Mouse (Mus musculus): ENCODE data around the gene 1700010B08Rik. TPM values are rescaled to one million over a fixed set of nuclear protein-coding genes. Genes with fewer than 3 reads are reported as not detected.
"Not testable (repeated sequence)": the region's sequence is repeated elsewhere in the genome, so short reads cannot be mapped to it uniquely, and the experiment has no call there.

1700010B08Rik gene
- polyA plus RNA-seq (2016; fragmentation: Nextera tagmentation; extraction: Ambion mirVana) = not detected in 2 replicates

DNA sequence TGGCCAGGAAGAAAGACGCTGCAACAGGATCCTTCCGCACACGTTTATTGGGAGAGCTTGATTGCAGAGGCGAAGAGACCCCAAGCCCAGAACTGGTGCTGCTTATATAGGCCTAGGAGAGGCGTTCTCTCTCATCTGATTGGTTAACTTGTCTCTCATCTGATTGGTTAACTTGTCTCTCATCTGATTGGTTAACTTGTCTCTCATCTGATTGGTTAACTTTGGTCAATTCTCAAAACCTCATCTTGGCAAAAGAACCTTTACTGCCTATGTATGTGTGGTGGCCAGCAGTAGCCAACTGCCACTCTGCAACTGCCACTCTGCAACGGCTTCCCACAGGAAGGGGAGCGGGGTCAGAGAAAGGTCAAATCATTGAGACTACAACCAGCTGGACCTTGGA lies at the start of gene 1700010B08Rik:
Gene 1700010B08Rik, plus strand, starts transcription at position 301 of the 400 bp plus-strand sequence.
- H3K4me2 ChIP-seq (replicated peaks); H3K9ac ChIP-seq; ATAC-seq (ENCODE audit: low FRiP score); H3K36me3 ChIP-seq; H3K27ac ChIP-seq; H3K4me3 ChIP-seq; H3K9me3 ChIP-seq (replicated peaks); H3K27me3 ChIP-seq: not testable (repeated sequence)
- peaks cover 12% of the 10 kb centered on the region for H3K4me1 ChIP-seq
- 94% methylated on average over 6 of the region's 7 CpGs for WGBS

DNA sequence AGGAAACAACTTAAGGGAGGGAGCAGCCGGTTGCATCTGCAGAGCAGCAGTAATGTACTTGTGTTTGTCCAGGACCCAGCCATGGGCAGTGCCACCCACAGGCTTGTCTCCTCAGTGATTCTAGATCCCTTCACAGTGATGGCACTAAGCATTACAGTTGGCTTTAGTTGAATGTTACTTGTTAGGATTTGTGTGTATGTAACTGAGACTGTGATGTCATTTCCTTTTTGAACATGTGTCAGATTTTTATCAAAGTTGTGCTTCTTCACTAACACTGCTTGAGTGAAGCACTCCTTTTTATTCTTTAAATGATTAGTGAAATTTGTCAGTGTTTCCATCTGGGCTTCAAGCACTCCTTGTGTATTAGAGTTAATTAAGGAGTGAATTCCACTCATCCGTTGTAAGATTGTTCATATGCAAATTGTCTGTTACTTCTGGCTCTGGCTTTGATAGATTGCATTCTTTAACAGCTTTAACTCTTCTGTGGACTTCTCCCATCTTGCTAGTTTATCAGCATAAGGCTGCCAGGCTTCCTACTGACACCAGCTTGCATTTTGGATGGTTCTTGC lies 46.8 kb upstream of the 1700010B08Rik start:
- H3K9me3 ChIP-seq (replicated peaks) = no peaks in the 10 kb centered on the region
- WGBS = 60% methylated on average over 2 of the region's 2 CpGs
- H3K4me2 ChIP-seq (replicated peaks) = no peak overlapping the region
- 0 out of 2 replicates have a peak, but pooled peaks cover 3% of the 10 kb centered on the region for H3K4me1 ChIP-seq
- ATAC-seq (ENCODE audit: low FRiP score) = no peak
- H3K9ac ChIP-seq = no peak overlapping the region
- H3K27ac ChIP-seq = no peak overlapping the region
- no peak overlapping the region for H3K4me3 ChIP-seq
- H3K27me3 ChIP-seq = no peaks in the 10 kb centered on the region
- no peaks in the 10 kb centered on the region; the same call in 1 of the 2 replicates for H3K36me3 ChIP-seq

DNA sequence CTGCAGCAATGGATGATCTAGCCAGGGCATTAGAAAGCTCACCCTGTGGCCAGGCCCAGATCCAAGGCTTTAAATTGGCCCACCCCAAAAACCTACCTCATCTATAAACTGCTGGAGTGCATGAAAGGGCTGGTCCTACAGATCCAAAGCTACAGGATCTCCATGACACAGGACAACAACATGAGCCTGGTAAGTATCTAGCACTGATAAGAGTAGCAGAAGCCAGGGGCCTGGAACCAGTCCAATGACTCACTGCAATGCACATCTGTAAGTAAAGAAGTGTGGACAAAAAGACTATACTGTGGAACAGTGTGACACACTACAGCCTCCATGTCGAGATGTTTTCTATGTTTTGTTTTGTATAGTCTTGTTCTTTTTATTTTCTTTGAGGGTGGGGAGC lies 45.7 kb upstream of the 1700010B08Rik start:
- H3K27ac ChIP-seq = no peak overlapping the region
- no peak for ATAC-seq (ENCODE audit: low FRiP score)
- WGBS = 95% methylated on average over 1 of the region's 1 CpGs
- H3K4me3 ChIP-seq = no peak overlapping the region
- H3K27me3 ChIP-seq = no peaks in the 10 kb centered on the region
- no peak overlapping the region for H3K4me2 ChIP-seq (replicated peaks)
- H3K4me1 ChIP-seq = 0 out of 2 replicates have a peak, but pooled peaks cover 3% of the 10 kb centered on the region
- no peaks in the 10 kb centered on the region for H3K9me3 ChIP-seq (replicated peaks)
- H3K9ac ChIP-seq = no peak overlapping the region
- no peaks in the 10 kb centered on the region; the same call in 1 of the 2 replicates for H3K36me3 ChIP-seq

DNA sequence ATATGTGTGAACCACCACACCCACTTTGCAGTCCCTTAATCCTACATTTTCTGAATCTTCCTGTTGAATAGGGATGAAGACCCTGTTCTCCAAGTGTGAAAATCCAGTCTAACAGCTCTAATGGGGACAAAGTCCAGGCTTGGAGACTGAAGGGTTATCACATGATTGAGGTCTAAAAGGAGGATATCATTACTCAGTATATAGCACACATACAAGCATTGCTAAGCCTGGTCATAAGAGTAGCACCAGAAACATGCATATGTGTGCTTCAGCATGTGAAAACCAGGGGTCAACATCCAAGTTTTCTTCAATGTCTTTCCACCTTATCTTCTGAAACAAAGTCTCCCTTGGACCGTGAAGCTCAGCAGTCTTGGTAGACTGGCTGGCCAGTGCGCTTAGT lies 40.6 kb upstream of the 1700010B08Rik start:
- H3K4me3 ChIP-seq = no peak overlapping the region
- no peaks in the 10 kb centered on the region for H3K27me3 ChIP-seq
- H3K4me2 ChIP-seq (replicated peaks) = no peak overlapping the region
- WGBS = 89% methylated on average over 2 of the region's 2 CpGs
- no peak for ATAC-seq (ENCODE audit: low FRiP score)
- H3K9ac ChIP-seq = no peak overlapping the region
- H3K9me3 ChIP-seq (replicated peaks) = no peaks in the 10 kb centered on the region
- no peak overlapping the region for H3K27ac ChIP-seq
- H3K36me3 ChIP-seq = no peaks in the 10 kb centered on the region; the same call in 1 of the 2 replicates
- peaks cover 8% of the 10 kb centered on the region; the same call in 1 of the 2 replicates for H3K4me1 ChIP-seq

DNA sequence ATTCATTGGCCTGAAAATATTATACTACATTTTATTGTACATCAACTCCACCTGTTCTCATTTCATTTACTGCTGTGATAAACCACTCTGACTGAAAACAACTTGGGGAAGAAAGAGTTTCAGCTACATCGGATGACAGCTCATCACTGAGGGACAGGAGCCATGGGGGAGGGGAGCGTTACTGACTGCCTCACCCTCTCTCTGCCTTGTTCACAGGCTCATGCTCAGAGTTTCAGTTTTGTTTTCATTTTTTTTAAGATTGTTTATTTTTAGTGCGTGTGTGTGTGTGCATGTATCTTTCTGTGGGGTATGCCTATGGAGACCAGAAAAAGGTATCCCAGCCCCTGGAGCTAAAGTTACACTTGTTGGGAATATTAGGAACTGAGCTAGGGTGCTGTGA lies 40.0 kb upstream of the 1700010B08Rik start:
- H3K27me3 ChIP-seq = no peaks in the 10 kb centered on the region
- ATAC-seq (ENCODE audit: low FRiP score) = no peak

DNA sequence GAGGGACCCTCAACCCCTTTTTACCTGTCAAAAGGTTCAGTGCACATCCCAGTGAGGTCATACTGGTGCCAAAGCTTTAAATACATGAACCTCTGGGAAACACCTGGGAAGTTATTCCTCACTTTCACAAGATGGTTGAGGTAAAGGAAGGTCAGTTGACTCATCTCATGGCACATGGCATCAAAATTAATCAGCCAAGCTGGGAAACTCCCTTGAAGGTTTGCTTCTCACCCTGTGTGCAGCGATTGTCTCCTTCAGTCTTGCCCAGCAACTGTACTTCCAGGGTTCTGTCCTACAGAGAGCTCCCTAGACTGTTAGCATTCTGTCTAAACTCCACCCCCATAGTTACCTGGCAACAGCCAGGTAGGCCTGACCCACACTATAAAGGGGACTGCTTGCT lies 39.1 kb upstream of the 1700010B08Rik start:
- no peaks in the 10 kb centered on the region for H3K27me3 ChIP-seq
- H3K9me3 ChIP-seq (replicated peaks) = no peaks in the 10 kb centered on the region
- no peak overlapping the region for H3K9ac ChIP-seq
- no peak overlapping the region for H3K4me2 ChIP-seq (replicated peaks)
- no peaks in the 10 kb centered on the region for H3K36me3 ChIP-seq
- H3K4me1 ChIP-seq = peaks cover 8% of the 10 kb centered on the region; the same call in 1 of the 2 replicates
- no peak for ATAC-seq (ENCODE audit: low FRiP score)
- WGBS = 90% methylated on average over 1 of the region's 1 CpGs
- H3K27ac ChIP-seq = no peak overlapping the region
- H3K4me3 ChIP-seq = no peak overlapping the region

More for the DNA sequence above, 40.0 kb upstream of the 1700010B08Rik start:
- Histone ChIP-seq H3K9me3 (replicated peaks) (no peaks in the 10 kb centered on the region), H3K36me3 (no peaks in the 10 kb centered on the region; the same call in 1 of the 2 replicates), H3K4me2 (replicated peaks) (no peak overlapping the region), H3K27ac (no peak overlapping the region), H3K4me3 (no peak overlapping the region), H3K9ac (no peak overlapping the region), H3K4me1 (peaks cover 8% of the 10 kb centered on the region; the same call in 1 of the 2 replicates)
- 70% methylated on average over 3 of the region's 3 CpGs for WGBS

DNA sequence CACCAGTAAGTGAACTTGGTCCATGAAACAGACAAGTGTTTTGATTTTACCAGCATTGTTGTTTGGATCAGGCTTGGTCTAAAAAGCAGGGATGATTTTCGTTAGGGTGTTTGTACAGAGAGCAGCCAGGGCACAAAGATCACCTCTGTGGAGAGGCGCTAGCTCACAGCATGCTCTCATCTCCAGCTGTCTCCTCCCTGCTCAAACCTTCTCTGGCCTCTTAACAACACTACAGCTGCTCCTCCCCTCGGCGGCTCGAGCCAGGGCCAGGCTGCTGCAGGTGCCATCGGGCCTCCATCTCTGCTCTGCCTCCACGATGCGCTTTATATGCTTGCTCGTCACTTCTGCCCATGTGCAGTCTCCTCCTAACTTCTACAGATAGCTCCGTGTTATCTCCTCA lies 36.4 kb upstream of the 1700010B08Rik start:
- no peaks in the 10 kb centered on the region for H3K36me3 ChIP-seq
- H3K9me3 ChIP-seq (replicated peaks) = no peaks in the 10 kb centered on the region
- no peak for ATAC-seq (ENCODE audit: low FRiP score)
- H3K4me1 ChIP-seq = peaks cover 23% of the 10 kb centered on the region
- no peak overlapping the region for H3K9ac ChIP-seq
- 59% methylated on average over 10 of the region's 10 CpGs for WGBS
- no peaks in the 10 kb centered on the region for H3K27me3 ChIP-seq
- H3K4me2 ChIP-seq (replicated peaks) = no peak overlapping the region
- no peak overlapping the region for H3K27ac ChIP-seq
- no peak overlapping the region for H3K4me3 ChIP-seq

DNA sequence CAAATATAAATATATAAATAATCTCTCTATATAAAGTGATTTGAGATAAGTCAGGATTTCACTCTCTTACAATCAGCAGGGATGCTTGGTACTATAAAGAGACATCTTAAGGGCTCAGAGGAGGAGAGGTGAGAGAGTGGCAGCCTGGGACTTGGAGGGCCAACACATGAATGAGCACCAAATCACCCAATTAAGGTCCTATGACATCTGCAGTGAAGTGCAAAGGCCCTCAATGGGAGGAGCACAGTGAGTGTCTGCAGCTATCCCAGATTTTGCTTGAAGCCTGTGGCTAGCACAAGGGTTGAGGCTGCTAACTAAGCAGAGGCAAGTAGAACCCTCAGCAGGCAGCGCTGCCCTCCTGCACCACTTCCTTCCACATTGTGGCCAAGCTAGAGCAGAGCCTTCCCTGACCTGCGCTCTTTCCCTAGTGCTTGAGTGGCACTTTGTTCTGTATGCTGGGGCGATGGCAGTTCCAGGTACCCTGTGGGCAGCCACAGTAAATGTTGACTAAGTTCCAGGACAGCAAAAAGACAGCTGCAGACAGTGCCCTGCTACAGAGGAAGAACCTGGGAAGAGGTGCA lies 33.3 kb upstream of the 1700010B08Rik start:
- Histone ChIP-seq H3K9ac (no peak overlapping the region), H3K4me1 (peaks cover 27% of the 10 kb centered on the region), H3K27me3 (no peaks in the 10 kb centered on the region), H3K9me3 (replicated peaks) (no peaks in the 10 kb centered on the region), H3K4me2 (replicated peaks) (no peak overlapping the region), H3K4me3 (no peak overlapping the region), H3K36me3 (peaks cover 18% of the 10 kb centered on the region), H3K27ac (no peak overlapping the region)
- WGBS = 87% methylated on average over 3 of the region's 3 CpGs
- ATAC-seq (ENCODE audit: low FRiP score) = no peak

DNA sequence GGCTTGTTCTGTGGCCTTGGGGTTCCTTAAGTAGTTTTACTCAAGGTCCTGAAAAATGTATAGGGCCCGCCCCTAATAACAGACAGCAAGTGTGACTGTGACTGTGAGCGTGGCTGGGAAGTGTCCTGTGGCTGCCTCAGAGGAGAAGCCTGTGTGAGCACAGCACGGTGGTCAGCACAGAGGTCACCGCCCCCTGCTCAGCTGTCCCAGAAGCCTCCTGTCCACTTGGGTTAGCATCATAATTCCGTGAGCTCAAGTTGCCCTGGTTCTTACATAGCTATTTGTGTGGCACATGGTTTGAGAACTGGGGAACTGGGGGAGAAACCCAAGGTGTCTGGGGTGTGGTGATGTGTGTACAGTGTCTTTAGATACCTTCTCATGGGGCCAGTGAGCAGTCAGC lies 31.9 kb upstream of the 1700010B08Rik start:
- Histone ChIP-seq H3K4me1 (peaks cover 26% of the 10 kb centered on the region), H3K9me3 (replicated peaks) (no peaks in the 10 kb centered on the region), H3K27ac (no peak overlapping the region), H3K36me3 (peaks cover 18% of the 10 kb centered on the region), H3K4me3 (no peak overlapping the region), H3K4me2 (replicated peaks) (no peak overlapping the region), H3K27me3 (no peaks in the 10 kb centered on the region), H3K9ac (no peak overlapping the region)
- no peak for ATAC-seq (ENCODE audit: low FRiP score)
- 77% methylated on average over 5 of the region's 5 CpGs for WGBS

DNA sequence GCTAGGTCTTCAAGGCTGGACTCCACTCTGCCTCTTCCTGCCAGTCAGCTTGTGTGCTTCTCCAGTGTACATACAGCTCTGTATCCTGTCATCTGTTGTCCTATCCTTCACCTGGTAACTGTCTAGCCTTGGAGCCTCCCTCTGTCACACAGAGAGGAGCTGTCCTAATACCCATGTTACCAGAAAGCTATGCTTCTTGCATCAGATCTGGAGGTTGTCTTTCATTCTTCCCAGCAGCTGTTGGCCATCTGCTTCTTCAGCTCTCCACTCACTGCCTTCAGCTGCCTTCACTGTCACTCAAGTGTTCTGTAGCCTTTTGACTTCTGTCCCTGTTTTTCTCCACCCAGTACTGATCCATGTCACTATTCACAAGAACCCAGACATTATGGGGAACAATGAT lies 29.4 kb upstream of the 1700010B08Rik start:
- Histone ChIP-seq H3K4me3 (no peak overlapping the region), H3K27me3 (no peaks in the 10 kb centered on the region), H3K4me2 (replicated peaks) (no peak overlapping the region), H3K27ac (no peak overlapping the region), H3K36me3 (peaks cover 27% of the 10 kb centered on the region), H3K4me1 (peaks cover 19% of the 10 kb centered on the region), H3K9me3 (replicated peaks) (no peaks in the 10 kb centered on the region), H3K9ac (no peak overlapping the region)
- no peak for ATAC-seq (ENCODE audit: low FRiP score)

DNA sequence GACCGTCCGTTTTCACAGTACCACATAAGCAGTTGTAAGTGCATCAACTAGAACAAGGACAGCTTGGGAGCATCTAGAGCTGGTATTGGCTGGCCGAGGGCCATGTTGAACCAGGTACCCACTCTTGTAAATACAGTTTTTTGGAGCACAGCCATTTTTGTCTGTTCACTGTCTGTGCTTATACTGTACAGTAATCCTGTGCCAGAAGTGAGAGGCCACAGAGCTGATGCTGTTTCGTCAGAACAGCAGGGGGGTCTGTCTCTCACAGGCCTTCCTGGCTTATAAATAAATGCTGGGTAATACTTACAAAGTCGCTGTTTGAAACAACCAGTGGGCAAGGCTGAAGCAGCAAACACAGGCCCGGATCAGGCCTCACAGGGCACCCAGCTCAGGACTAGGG lies 27.5 kb upstream of the 1700010B08Rik start:
- Histone ChIP-seq H3K27me3 (no peaks in the 10 kb centered on the region), H3K9me3 (replicated peaks) (no peaks in the 10 kb centered on the region), H3K27ac (no peak overlapping the region), H3K4me1 (peaks cover 8% of the 10 kb centered on the region), H3K36me3 (peaks cover 39% of the 10 kb centered on the region), H3K4me2 (replicated peaks) (no peak overlapping the region), H3K4me3 (no peak overlapping the region), H3K9ac (no peak overlapping the region)
- 91% methylated on average over 6 of the region's 6 CpGs for WGBS
- ATAC-seq (ENCODE audit: low FRiP score) = no peak

DNA sequence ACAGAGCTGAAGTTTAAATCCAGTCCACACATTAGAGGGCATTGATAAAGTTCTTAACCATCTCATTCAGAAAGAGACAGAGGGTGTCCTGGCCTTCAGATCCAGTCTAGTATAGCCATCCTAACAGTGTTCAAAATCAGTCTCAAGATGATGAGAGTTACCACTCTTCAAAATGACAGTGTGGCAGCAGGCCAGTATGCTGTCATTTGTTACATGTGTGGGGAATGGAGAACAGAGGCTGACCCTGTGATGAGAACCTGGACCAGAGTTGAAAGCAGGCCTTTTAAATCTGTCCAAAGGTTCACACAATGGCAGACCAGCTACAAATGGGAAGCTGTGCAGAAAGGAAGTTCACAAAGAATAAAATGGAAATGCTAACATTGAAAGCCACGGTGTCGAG lies 26.5 kb upstream of the 1700010B08Rik start:
- Histone ChIP-seq H3K9ac (no peak overlapping the region), H3K27ac (no peak overlapping the region; the same call in 1 of the 2 replicates), H3K36me3 (peaks cover 48% of the 10 kb centered on the region), H3K4me2 (replicated peaks) (no peak overlapping the region), H3K9me3 (replicated peaks) (no peaks in the 10 kb centered on the region), H3K4me1 (peaks cover 4% of the 10 kb centered on the region; the same call in 1 of the 2 replicates), H3K4me3 (no peak overlapping the region), H3K27me3 (no peaks in the 10 kb centered on the region)
- no peak for ATAC-seq (ENCODE audit: low FRiP score)
- 93% methylated on average over 2 of the region's 2 CpGs for WGBS

DNA sequence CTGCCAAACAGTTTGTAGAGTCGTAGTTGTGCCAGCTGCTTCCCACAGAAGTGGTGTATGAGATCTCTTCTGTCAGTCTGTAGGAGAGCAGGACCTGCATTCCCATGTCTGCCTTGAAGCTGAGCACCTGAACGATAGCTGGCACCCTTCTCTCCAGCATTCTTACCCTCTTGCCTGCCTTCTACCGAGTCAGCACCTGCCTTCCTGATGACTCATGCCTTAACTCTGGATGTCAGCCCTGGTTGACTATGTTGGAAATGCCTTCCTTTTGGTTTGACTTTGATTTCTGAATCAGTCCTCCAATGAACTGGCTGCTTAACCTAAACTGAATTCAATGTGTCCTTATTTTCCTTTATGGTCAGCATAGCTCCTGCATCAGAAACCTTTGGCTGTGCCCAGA lies 20.4 kb upstream of the 1700010B08Rik start:
- H3K36me3 ChIP-seq = peaks cover 69% of the 10 kb centered on the region
- 0 out of 2 replicates have a peak, but pooled peaks cover 6% of the 10 kb centered on the region for H3K4me1 ChIP-seq
- no peak for ATAC-seq (ENCODE audit: low FRiP score)
- no peak overlapping the region for H3K27ac ChIP-seq
- H3K4me2 ChIP-seq (replicated peaks) = no peak overlapping the region
- H3K27me3 ChIP-seq = no peaks in the 10 kb centered on the region
- no peak overlapping the region for H3K4me3 ChIP-seq
- no peak overlapping the region for H3K9ac ChIP-seq
- H3K9me3 ChIP-seq (replicated peaks) = no peaks in the 10 kb centered on the region
- WGBS = 88% methylated on average over 3 of the region's 3 CpGs
